Mouse (Mus musculus): ENCODE results near the gene Gm11060. TPM values are rescaled to one million over a fixed set of nuclear protein-coding genes. Genes with fewer than 3 reads are reported as not detected.

Gene Gm11060
- polyA plus RNA-seq, 1 experiment from 2014 or later, result not detected

- no peaks in the 10 kb centered on the region for H3K9me3 ChIP-seq (ENCODE audit: low read length)
- DNase-seq (no peak), ATAC-seq (no peak)
- H3K4me2 ChIP-seq (ENCODE audit: low read depth, low read length), result no peak overlapping the region
- H3K9ac ChIP-seq (replicated peaks), result no peak overlapping the region
- WGBS (ENCODE audit: insufficient replicate concordance), result 68% methylated on average over 3 of the region's 3 CpGs
- no peak for TF ChIP-seq EP300 (IDR thresholded peaks at IDR 0.05; ENCODE audit: low read depth)
- TF ChIP-seq CTCF (IDR thresholded peaks at IDR 0.05; ENCODE audit: low read depth), result no peak
- H3K4me1 ChIP-seq (ENCODE audit: insufficient read depth), result no peaks in the 10 kb centered on the region
- no peak overlapping the region for H3K27ac ChIP-seq (ENCODE audit: low read depth)
- no peaks in the 10 kb centered on the region for H3K27me3 ChIP-seq (ENCODE audit: insufficient read depth, low read length)
- H3K36me3 ChIP-seq (replicated peaks; ENCODE audit: insufficient read depth, low read length), result no peaks in the 10 kb centered on the region
- H3K4me3 ChIP-seq (ENCODE audit: low read depth, low read length), result no peak overlapping the region
Observed at GRCm38 (mm10) chr2:105088005-105088404, 3.8 kb upstream of the Gm11060 start.

DNA sequence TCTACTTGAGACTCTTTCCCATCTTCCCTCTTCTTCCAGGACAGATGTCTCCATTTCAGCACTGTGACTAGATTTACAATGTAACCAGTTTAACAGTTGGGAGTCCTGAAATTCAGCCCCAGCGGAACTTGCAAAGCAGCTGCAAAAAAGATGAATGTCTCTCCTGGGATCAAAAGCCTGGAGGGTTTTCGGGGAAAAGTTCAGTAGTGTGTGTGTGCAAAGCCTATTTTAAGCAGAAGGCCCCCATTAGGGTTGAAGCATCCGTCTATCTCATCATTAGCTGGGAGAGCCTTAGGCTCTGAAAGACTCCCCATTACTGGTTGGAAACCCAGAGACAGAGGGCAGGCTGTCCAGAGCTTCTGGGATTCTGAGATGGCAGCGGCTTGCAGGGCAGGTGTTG is 2.7 kb upstream of the Gm11060 start:
- Histone ChIP-seq H3K36me3 (replicated peaks; ENCODE audit: insufficient read depth, low read length) (no peaks in the 10 kb centered on the region), H3K4me1 (ENCODE audit: insufficient read depth) (no peaks in the 10 kb centered on the region), H3K4me2 (ENCODE audit: low read depth, low read length) (no peak overlapping the region), H3K27me3 (ENCODE audit: insufficient read depth, low read length) (no peaks in the 10 kb centered on the region), H3K4me3 (ENCODE audit: low read depth, low read length) (no peak overlapping the region), H3K27ac (ENCODE audit: low read depth) (no peak overlapping the region), H3K9me3 (ENCODE audit: low read length) (no peaks in the 10 kb centered on the region), H3K9ac (replicated peaks) (no peak overlapping the region)
- DNase-seq (no peak), ATAC-seq (no peak)
- WGBS (ENCODE audit: insufficient replicate concordance), result 70% methylated on average over 4 of the region's 4 CpGs
- TF ChIP-seq EP300 (IDR thresholded peaks at IDR 0.05; ENCODE audit: low read depth), result no peak
- no peak for TF ChIP-seq CTCF (IDR thresholded peaks at IDR 0.05; ENCODE audit: low read depth)

DNA sequence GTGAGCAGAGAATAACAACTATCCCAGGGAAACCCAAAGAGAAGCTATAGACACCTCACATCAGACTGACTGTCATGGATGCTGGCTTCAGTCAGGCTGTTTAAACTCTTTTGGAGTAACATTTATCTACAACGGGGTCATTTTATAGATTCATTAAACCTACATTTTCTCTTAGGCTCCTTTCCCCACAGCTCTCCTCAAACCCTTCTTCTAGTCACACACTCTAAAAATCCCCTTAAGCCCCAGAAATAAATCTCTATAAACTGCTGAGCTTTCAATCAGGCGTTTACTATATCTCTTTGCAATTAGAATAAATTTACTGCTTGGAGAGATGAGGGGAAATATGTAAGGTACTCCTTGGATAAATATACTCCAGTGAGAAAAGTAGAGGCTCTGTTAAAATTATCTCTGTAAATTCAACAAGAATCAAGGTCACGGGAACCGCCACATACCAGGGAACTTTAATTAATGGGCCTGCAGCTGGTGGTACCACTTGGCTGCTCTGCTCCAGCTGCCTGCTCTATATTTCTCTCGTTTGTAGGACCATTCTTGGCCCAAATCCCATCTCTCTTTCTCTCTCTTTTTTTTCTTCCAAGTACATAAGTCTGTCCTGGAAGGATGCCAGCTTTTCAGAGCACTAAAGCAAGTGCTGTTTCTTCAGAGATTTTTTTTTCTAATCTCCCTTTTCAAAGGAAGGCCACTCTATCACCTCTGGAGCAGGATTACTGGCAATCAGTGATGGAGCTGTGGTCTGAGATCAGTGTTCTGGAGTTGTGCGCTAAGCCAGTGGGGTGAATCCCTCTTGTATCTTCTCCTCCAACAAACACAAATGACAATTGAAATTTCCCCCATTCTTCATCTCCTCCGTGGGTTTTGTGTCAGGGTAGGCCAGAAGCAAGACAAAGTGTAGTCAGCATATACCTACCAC is 2.0 kb upstream of the Gm11060 start:
- Histone ChIP-seq H3K27me3 (ENCODE audit: insufficient read depth, low read length) (no peaks in the 10 kb centered on the region), H3K9me3 (ENCODE audit: low read length) (no peaks in the 10 kb centered on the region), H3K27ac (ENCODE audit: low read depth) (no peak overlapping the region), H3K4me3 (ENCODE audit: low read depth, low read length) (no peak overlapping the region), H3K4me2 (ENCODE audit: low read depth, low read length) (no peak overlapping the region), H3K4me1 (ENCODE audit: insufficient read depth) (no peaks in the 10 kb centered on the region), H3K36me3 (replicated peaks; ENCODE audit: insufficient read depth, low read length) (no peaks in the 10 kb centered on the region), H3K9ac (replicated peaks) (no peak overlapping the region)
- DNase-seq, result no peak
- TF ChIP-seq CTCF (IDR thresholded peaks at IDR 0.05; ENCODE audit: low read depth), result no peak
- TF ChIP-seq EP300 (IDR thresholded peaks at IDR 0.05; ENCODE audit: low read depth), result no peak
- no peak for ATAC-seq
- WGBS (ENCODE audit: insufficient replicate concordance), result 59% methylated on average over 7 of the region's 7 CpGs

DNA sequence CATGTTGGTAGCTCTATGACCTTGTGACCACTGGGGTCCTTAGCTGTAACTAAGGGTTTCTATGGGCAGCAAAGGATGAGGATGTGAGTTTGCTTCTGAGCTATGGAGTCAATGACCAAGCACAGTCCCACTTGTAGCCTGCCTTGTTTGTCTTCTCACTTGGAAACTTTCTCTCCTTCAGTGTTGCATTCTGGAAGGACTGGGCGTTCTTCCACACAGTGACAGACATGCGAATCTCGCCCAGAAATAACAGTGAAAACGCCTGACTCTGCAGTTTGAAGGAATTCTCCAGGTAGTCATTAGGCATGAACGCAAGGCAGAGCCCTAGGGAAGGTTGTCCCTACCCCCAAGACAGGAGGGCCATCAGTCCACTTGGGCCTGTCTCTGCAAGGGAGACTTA is 827 bp upstream of the Gm11060 start:
- Histone ChIP-seq H3K4me1 (ENCODE audit: insufficient read depth) (no peaks in the 10 kb centered on the region), H3K4me2 (ENCODE audit: low read depth, low read length) (no peak overlapping the region), H3K4me3 (ENCODE audit: low read depth, low read length) (no peak overlapping the region), H3K27me3 (ENCODE audit: insufficient read depth, low read length) (no peaks in the 10 kb centered on the region), H3K9me3 (ENCODE audit: low read length) (no peaks in the 10 kb centered on the region), H3K27ac (ENCODE audit: low read depth) (no peak overlapping the region), H3K36me3 (replicated peaks; ENCODE audit: insufficient read depth, low read length) (no peaks in the 10 kb centered on the region), H3K9ac (replicated peaks) (no peak overlapping the region)
- 74% methylated on average over 5 of the region's 5 CpGs for WGBS (ENCODE audit: insufficient replicate concordance)
- ATAC-seq (no peak), DNase-seq (no peak)
- TF ChIP-seq CTCF (IDR thresholded peaks at IDR 0.05; ENCODE audit: low read depth) (no peak), EP300 (IDR thresholded peaks at IDR 0.05; ENCODE audit: low read depth) (no peak)

GRCm38 (mm10) chr2:105097294-105097953 is 5.6 kb downstream of the Gm11060 start:
- Histone ChIP-seq H3K4me3 (ENCODE audit: low read depth, low read length) (no peak overlapping the region), H3K9me3 (ENCODE audit: low read length) (no peaks in the 10 kb centered on the region), H3K4me2 (ENCODE audit: low read depth, low read length) (no peak overlapping the region), H3K27ac (ENCODE audit: low read depth) (no peak overlapping the region), H3K4me1 (ENCODE audit: insufficient read depth) (no peaks in the 10 kb centered on the region), H3K9ac (replicated peaks) (no peak overlapping the region), H3K27me3 (ENCODE audit: insufficient read depth, low read length) (no peaks in the 10 kb centered on the region), H3K36me3 (replicated peaks; ENCODE audit: insufficient read depth, low read length) (no peaks in the 10 kb centered on the region)
- 85% methylated on average over 22 of the region's 22 CpGs for WGBS (ENCODE audit: insufficient replicate concordance)
- TF ChIP-seq EP300 (IDR thresholded peaks at IDR 0.05; ENCODE audit: low read depth) (no peak), CTCF (IDR thresholded peaks at IDR 0.05; ENCODE audit: low read depth) (no peak)
- no peak for DNase-seq
- ATAC-seq, result no peak

DNA sequence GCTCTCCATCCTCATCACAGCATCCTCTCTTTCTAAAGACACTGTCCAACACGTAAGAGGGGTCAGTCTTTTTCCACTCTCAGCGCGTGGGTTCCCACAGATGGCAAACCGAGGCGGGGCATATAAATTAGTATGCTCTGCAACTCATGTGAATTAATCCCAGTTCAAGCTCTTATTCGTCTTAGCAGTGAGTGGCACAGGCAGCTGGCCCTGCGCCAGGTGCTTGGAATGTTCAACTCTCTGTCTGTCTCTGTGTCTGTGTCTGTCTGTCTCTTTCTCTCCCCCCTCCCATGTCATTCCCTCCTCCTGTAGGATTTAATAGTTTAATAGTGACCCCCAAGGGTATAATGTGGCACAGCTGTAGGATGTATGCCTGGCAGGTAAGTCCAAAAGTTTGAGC is 7.6 kb downstream of the Gm11060 start:
- Histone ChIP-seq H3K27me3 (ENCODE audit: insufficient read depth, low read length) (no peaks in the 10 kb centered on the region), H3K9ac (replicated peaks) (no peak overlapping the region), H3K27ac (ENCODE audit: low read depth) (no peak overlapping the region), H3K4me3 (ENCODE audit: low read depth, low read length) (no peak overlapping the region), H3K9me3 (ENCODE audit: low read length) (no peaks in the 10 kb centered on the region), H3K4me2 (ENCODE audit: low read depth, low read length) (no peak overlapping the region), H3K36me3 (replicated peaks; ENCODE audit: insufficient read depth, low read length) (no peaks in the 10 kb centered on the region), H3K4me1 (ENCODE audit: insufficient read depth) (no peaks in the 10 kb centered on the region)
- DNase-seq (no peak), ATAC-seq (no peak)
- TF ChIP-seq CTCF (IDR thresholded peaks at IDR 0.05; ENCODE audit: low read depth), result no peak
- TF ChIP-seq EP300 (IDR thresholded peaks at IDR 0.05; ENCODE audit: low read depth), result no peak
- WGBS (ENCODE audit: insufficient replicate concordance), result 78% methylated on average over 7 of the region's 7 CpGs

Measured in liver, postnatal 0 days (tissue).